Mouse (Mus musculus): ENCODE data around the gene Ryk. TPM values are rescaled to one million over a fixed set of nuclear protein-coding genes. Genes with fewer than 3 reads are reported as not detected.

Ryk gene
- polyA plus RNA-seq, 1 experiment: 68.9 TPM

- TF ChIP-seq CEBPB (IDR thresholded peaks at IDR 0.05; ENCODE audit: insufficient read depth, poor library complexity, severe bottlenecking) (no peak), REST (IDR thresholded peaks at IDR 0.05; ENCODE audit: insufficient read depth, insufficient read length) (no peak), POLR2AphosphoS2 (IDR thresholded peaks at IDR 0.05; ENCODE audit: insufficient read length, low read depth) (no peak), E2F4 (IDR thresholded peaks at IDR 0.05; ENCODE audit: insufficient read depth) (no peak), TCF12 (IDR thresholded peaks at IDR 0.05; ENCODE audit: insufficient read depth, poor library complexity, severe bottlenecking) (no peak), MYOD1 (IDR thresholded peaks at IDR 0.05; ENCODE audit: control insufficient read depth in 1 of 3, insufficient read length in 2 of 3, low read depth in 2 of 3) (no peak), POLR2A (IDR thresholded peaks at IDR 0.05; ENCODE audit: insufficient read length, low read depth) (no peak), TCF3 (IDR thresholded peaks at IDR 0.05; ENCODE audit: insufficient read length, low read depth) (no peak), MAX (IDR thresholded peaks at IDR 0.05; ENCODE audit: low read depth) (no peak), MYOG (IDR thresholded peaks at IDR 0.05; ENCODE audit: control insufficient read depth in 1 of 3, insufficient read depth in 1 of 3, insufficient read length in 2 of 3, low read depth in 2 of 3) (no peak), SRF (IDR thresholded peaks at IDR 0.05; ENCODE audit: control insufficient read depth, insufficient read length, low read depth) (no peak), USF1 (IDR thresholded peaks at IDR 0.05; ENCODE audit: low read depth) (no peak)
- Histone ChIP-seq H3K4me2 (ENCODE audit: low read depth) (no peak overlapping the region), H3ac (ENCODE audit: control insufficient read depth, insufficient read length) (no peak overlapping the region), H3K27me3 (ENCODE audit: control insufficient read depth, insufficient read depth, insufficient read length) (no peaks in the 10 kb centered on the region), H3K79me2 (ENCODE audit: control insufficient read depth, insufficient read depth) (no peaks in the 10 kb centered on the region), H3K4me3 (no peak overlapping the region), H3K36me3 (ENCODE audit: control insufficient read depth, insufficient read depth) (no peaks in the 10 kb centered on the region)
These were observed 110.2 kb downstream of the Ryk start for GRCm38 (mm10) chr9:102944891-102945290.

- Histone ChIP-seq H3ac (ENCODE audit: control insufficient read depth, insufficient read length) (no peak overlapping the region), H3K27me3 (ENCODE audit: control insufficient read depth, insufficient read depth, insufficient read length) (no peaks in the 10 kb centered on the region), H3K4me2 (ENCODE audit: low read depth) (peak overlapping the region; percentile 32), H3K4me3 (no peak overlapping the region), H3K36me3 (ENCODE audit: control insufficient read depth, insufficient read depth) (no peaks in the 10 kb centered on the region), H3K79me2 (ENCODE audit: control insufficient read depth, insufficient read depth) (no peaks in the 10 kb centered on the region)
- TF ChIP-seq E2F4 (IDR thresholded peaks at IDR 0.05; ENCODE audit: insufficient read depth): no peak
- no peak for TF ChIP-seq USF1 (IDR thresholded peaks at IDR 0.05; ENCODE audit: low read depth)
- no peak for TF ChIP-seq MYOG (IDR thresholded peaks at IDR 0.05; ENCODE audit: control insufficient read depth in 1 of 3, insufficient read depth in 1 of 3, insufficient read length in 2 of 3, low read depth in 2 of 3)
- TF ChIP-seq TCF12 (IDR thresholded peaks at IDR 0.05; ENCODE audit: insufficient read depth, poor library complexity, severe bottlenecking): no peak
- no peak for TF ChIP-seq TCF3 (IDR thresholded peaks at IDR 0.05; ENCODE audit: insufficient read length, low read depth)
- TF ChIP-seq CEBPB (IDR thresholded peaks at IDR 0.05; ENCODE audit: insufficient read depth, poor library complexity, severe bottlenecking): no peak
- TF ChIP-seq MYOD1 (IDR thresholded peaks at IDR 0.05; ENCODE audit: control insufficient read depth in 1 of 3, insufficient read length in 2 of 3, low read depth in 2 of 3): no peak
- TF ChIP-seq POLR2AphosphoS2 (IDR thresholded peaks at IDR 0.05; ENCODE audit: insufficient read length, low read depth): no peak
- TF ChIP-seq SRF (IDR thresholded peaks at IDR 0.05; ENCODE audit: control insufficient read depth, insufficient read length, low read depth): no peak
- TF ChIP-seq POLR2A (IDR thresholded peaks at IDR 0.05; ENCODE audit: insufficient read length, low read depth): no peak
- no peak for TF ChIP-seq REST (IDR thresholded peaks at IDR 0.05; ENCODE audit: insufficient read depth, insufficient read length)
- no peak for TF ChIP-seq MAX (IDR thresholded peaks at IDR 0.05; ENCODE audit: low read depth)
These were observed 111.8 kb downstream of the Ryk start for GRCm38 (mm10) chr9:102946469-102947015.

- H3ac ChIP-seq (ENCODE audit: control insufficient read depth, insufficient read length): no peak overlapping the region
- no peaks in the 10 kb centered on the region for H3K36me3 ChIP-seq (ENCODE audit: control insufficient read depth, insufficient read depth)
- H3K27me3 ChIP-seq (ENCODE audit: control insufficient read depth, insufficient read depth, insufficient read length): no peaks in the 10 kb centered on the region
- H3K4me3 ChIP-seq: no peak overlapping the region
- H3K4me2 ChIP-seq (ENCODE audit: low read depth): no peak overlapping the region
- no peak for TF ChIP-seq TCF12 (IDR thresholded peaks at IDR 0.05; ENCODE audit: insufficient read depth, poor library complexity, severe bottlenecking)
- no peaks in the 10 kb centered on the region for H3K79me2 ChIP-seq (ENCODE audit: control insufficient read depth, insufficient read depth)
These were observed 114.0 kb downstream of the Ryk start for GRCm38 (mm10) chr9:102948706-102949105.

- H3K36me3 ChIP-seq (ENCODE audit: control insufficient read depth, insufficient read depth): no peaks in the 10 kb centered on the region
- H3K4me2 ChIP-seq (ENCODE audit: low read depth): no peak overlapping the region
- no peaks in the 10 kb centered on the region for H3K79me2 ChIP-seq (ENCODE audit: control insufficient read depth, insufficient read depth)
- H3K4me3 ChIP-seq: no peak overlapping the region
- no peak overlapping the region for H3ac ChIP-seq (ENCODE audit: control insufficient read depth, insufficient read length)
- TF ChIP-seq MYOD1 (IDR thresholded peaks at IDR 0.05; ENCODE audit: control insufficient read depth in 1 of 3, insufficient read length in 2 of 3, low read depth in 2 of 3): no peak
- TF ChIP-seq MYOG (IDR thresholded peaks at IDR 0.05; ENCODE audit: control insufficient read depth in 1 of 3, insufficient read depth in 1 of 3, insufficient read length in 2 of 3, low read depth in 2 of 3): no peak
- no peak for TF ChIP-seq REST (IDR thresholded peaks at IDR 0.05; ENCODE audit: insufficient read depth, insufficient read length)
- no peak for TF ChIP-seq POLR2AphosphoS2 (IDR thresholded peaks at IDR 0.05; ENCODE audit: insufficient read length, low read depth)
- no peak for TF ChIP-seq POLR2A (IDR thresholded peaks at IDR 0.05; ENCODE audit: insufficient read length, low read depth)
- TF ChIP-seq CEBPB (IDR thresholded peaks at IDR 0.05; ENCODE audit: insufficient read depth, poor library complexity, severe bottlenecking): no peak
- no peak for TF ChIP-seq TCF12 (IDR thresholded peaks at IDR 0.05; ENCODE audit: insufficient read depth, poor library complexity, severe bottlenecking)
- TF ChIP-seq SRF (IDR thresholded peaks at IDR 0.05; ENCODE audit: control insufficient read depth, insufficient read length, low read depth): no peak
- TF ChIP-seq E2F4 (IDR thresholded peaks at IDR 0.05; ENCODE audit: insufficient read depth): no peak
- TF ChIP-seq MAX (IDR thresholded peaks at IDR 0.05; ENCODE audit: low read depth): no peak
- TF ChIP-seq USF1 (IDR thresholded peaks at IDR 0.05; ENCODE audit: low read depth): no peak
- no peak for TF ChIP-seq TCF3 (IDR thresholded peaks at IDR 0.05; ENCODE audit: insufficient read length, low read depth)
- no peaks in the 10 kb centered on the region for H3K27me3 ChIP-seq (ENCODE audit: control insufficient read depth, insufficient read depth, insufficient read length)
These were observed 116.6 kb downstream of the Ryk start for GRCm38 (mm10) chr9:102951091-102951994.
